Mouse (Mus musculus): ENCODE results near the gene Rps6kc1.

DNA sequence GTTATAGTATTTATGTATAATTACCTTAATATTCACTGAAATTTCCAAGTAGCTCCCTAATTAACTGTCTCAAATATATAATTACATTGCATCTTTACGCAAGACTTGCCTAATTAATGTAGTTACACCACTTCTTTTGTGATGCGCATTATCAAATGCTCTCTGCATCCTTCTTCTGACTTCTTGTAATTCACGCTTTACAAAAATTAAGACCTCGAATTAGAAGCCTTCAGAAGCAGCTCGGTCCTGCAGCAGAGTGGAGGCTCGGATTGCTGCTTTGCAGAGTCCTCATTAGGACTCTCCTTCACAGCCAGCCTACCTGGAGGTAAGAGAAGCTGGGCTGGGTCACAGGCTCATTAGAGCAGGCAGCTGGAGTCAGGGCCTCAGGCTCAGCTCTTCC, 197.7 kb downstream of the Rps6kc1 start:
- TF ChIP-seq TAL1 (IDR thresholded peaks at IDR 0.05; ENCODE audit: low read length) (no peak), GATA1 (IDR thresholded peaks at IDR 0.05; ENCODE audit: low read length) (no peak)

All from erythroblast, embryonic 14.5 days (primary cell).